In genomic region chr19:42144067-42144466, GRCm38 (mm10) we compare ENCODE assay signal across 16 mouse cellular contexts. TPM values are rescaled to one million over a fixed set of nuclear protein-coding genes. Genes with fewer than 3 reads are reported as not detected.
DNase-seq lines count a peak whose midpoint lies in the region; ATAC-seq and TF ChIP-seq lines count a peak whose summit lies in the region.
"Had no signal": no experiment of that assay in that cellular context is flagged by ENCODE, and none has a peak within 500 bp of the region (broad histone marks: within the 10 kb centered on the region; RNA-seq: fewer than 3 reads in every experiment).

No protein-coding gene starts in this region.

- no peak for DNase-seq in heart, adult 2 months
- DNase-seq in lung, adult 2 months = no peak
- peak; percentile 51 for DNase-seq in lung, postnatal 10 days
- DNase-seq in left cerebral cortex, adult 9 months (ENCODE audit: low spot score in 2 of 2) = no peak
- no peak for DNase-seq in left cerebral cortex, adult 18-20 months (ENCODE audit: low spot score in 2 of 2)

- H3K27me3 ChIP-seq in heart, embryonic 13.5 days (replicated peaks) = no peaks in the 10 kb centered on the region; the same call in 1 of the 2 replicates
- no peaks in the 10 kb centered on the region for H3K27me3 ChIP-seq in heart, adult 2 months (ENCODE audit: control insufficient read depth, insufficient read depth, low read length)
- H3K27me3 ChIP-seq in lung, embryonic 15.5 days = no peaks in the 10 kb centered on the region
- H3K27me3 ChIP-seq: embryonic facial prominence, embryonic 13.5 days; heart, embryonic 12.5 days; Patski had no signal

- H3K4me2 ChIP-seq in heart, embryonic 13.5 days = peak overlapping the region; percentile 27; the same call in 1 of the 2 replicates
- no peak overlapping the region for H3K4me2 ChIP-seq in lung, embryonic 15.5 days
- H3K4me2 ChIP-seq: embryonic facial prominence, embryonic 13.5 days; forebrain, embryonic 15.5 days; heart, embryonic 12.5 days; lung, embryonic 14.5 days; midbrain, embryonic 15.5 days had no signal

- no peak for ATAC-seq in heart, embryonic 13.5 days (ENCODE audit: extremely low read depth, insufficient number of reproducible peaks, low FRiP score, low TSS enrichment)
- no peak for ATAC-seq in lung, embryonic 15.5 days (ENCODE audit: borderline replicate concordance, extremely low read depth, low FRiP score, low TSS enrichment)
- ATAC-seq: activated CD4-positive, CD25-positive, alpha-beta regulatory T cell, adult 4 months; forebrain, embryonic 15.5 days; midbrain, embryonic 15.5 days; Patski had no signal

- no peak for TF ChIP-seq CTCF in heart, adult 2 months (IDR thresholded peaks at IDR 0.05)
- TF ChIP-seq CTCF in lung, adult 2 months (IDR thresholded peaks at IDR 0.05; ENCODE audit: insufficient read depth, low read length) = no peak

- H3K4me1 ChIP-seq in heart, embryonic 13.5 days = peaks cover 30% of the 10 kb centered on the region
- H3K4me1 ChIP-seq in heart, adult 2 months (ENCODE audit: control insufficient read depth, insufficient read depth, low read length) = peaks cover 10% of the 10 kb centered on the region
- peaks cover 39% of the 10 kb centered on the region for H3K4me1 ChIP-seq in lung, embryonic 15.5 days
- peaks cover 13% of the 10 kb centered on the region for H3K4me1 ChIP-seq in lung, adult 2 months (ENCODE audit: control insufficient read depth, insufficient read depth, low read length)

- 0 out of 2 replicates have a peak overlapping the region, but pooled peaks have one; percentile 17 for H3K27ac ChIP-seq in heart, embryonic 13.5 days (replicated peaks)
- H3K27ac ChIP-seq in heart, adult 2 months = no peak overlapping the region
- peak overlapping the region; percentile 75; the same call in 1 of the 2 replicates for H3K27ac ChIP-seq in lung, embryonic 15.5 days
- H3K27ac ChIP-seq: forebrain, embryonic 15.5 days; midbrain, embryonic 15.5 days had no signal

- no peak overlapping the region for H3K9ac ChIP-seq in heart, embryonic 13.5 days
- H3K9ac ChIP-seq in heart, adult 2 months (ENCODE audit: low read depth, low read length) = no peak overlapping the region
- no peak overlapping the region; the same call in 1 of the 2 replicates for H3K9ac ChIP-seq in lung, embryonic 15.5 days
- H3K9ac ChIP-seq: embryonic facial prominence, embryonic 13.5 days; forebrain, embryonic 15.5 days; heart, embryonic 12.5 days; lung, embryonic 14.5 days; midbrain, embryonic 15.5 days had no signal

- H3K79me2 ChIP-seq in heart, adult 2 months (replicated peaks; ENCODE audit: control insufficient read depth, insufficient read depth, low read length) = no peaks in the 10 kb centered on the region

- no peak for TF ChIP-seq POLR2A in heart, adult 2 months (IDR thresholded peaks at IDR 0.05; ENCODE audit: insufficient read depth, low read depth, low read length)
- TF ChIP-seq POLR2A in lung, adult 2 months (IDR thresholded peaks at IDR 0.05; ENCODE audit: borderline replicate concordance, extremely low read depth, low read depth, low read length) = no peak

- 33% methylated on average over 6 of the region's 6 CpGs for WGBS in heart, embryonic 13.5 days
- 27% methylated on average over 6 of the region's 6 CpGs for WGBS in heart, adult 2 months
- WGBS in lung, embryonic 15.5 days = 36% methylated on average over 6 of the region's 6 CpGs
- 10% methylated on average over 6 of the region's 6 CpGs for WGBS in lung, adult 2 months

- no peak for TF ChIP-seq EP300 in heart, adult 2 months (IDR thresholded peaks at IDR 0.05; ENCODE audit: insufficient read depth, low read depth, low read length)

- no peaks in the 10 kb centered on the region for H3K36me3 ChIP-seq in heart, embryonic 13.5 days
- no peaks in the 10 kb centered on the region for H3K36me3 ChIP-seq in heart, adult 2 months (ENCODE audit: control insufficient read depth, insufficient read depth, low read length)
- H3K36me3 ChIP-seq in lung, embryonic 15.5 days = no peaks in the 10 kb centered on the region
- H3K36me3 ChIP-seq: embryonic facial prominence, embryonic 13.5 days; forebrain, embryonic 15.5 days; heart, embryonic 12.5 days; midbrain, embryonic 15.5 days had no signal

- intact Hi-C loops in heart, adult 2 months (cut with DNase I) = loop anchor here (1.0 to 10.0 kb wide), 3 partner anchors 13 to 209 kb away; partner anchors contain the start of genes Exosc1 and Zdhhc16

- no peaks in the 10 kb centered on the region for H3K9me3 ChIP-seq in heart, embryonic 13.5 days
- H3K9me3 ChIP-seq in lung, embryonic 15.5 days = no peaks in the 10 kb centered on the region
- H3K9me3 ChIP-seq: embryonic facial prominence, embryonic 13.5 days; forebrain, embryonic 15.5 days; heart, embryonic 12.5 days; megakaryocyte, embryonic 14.5 days; midbrain, embryonic 15.5 days had no signal

- H3K4me3 ChIP-seq in heart, embryonic 13.5 days = no peak overlapping the region
- H3K4me3 ChIP-seq in heart, adult 2 months = no peak overlapping the region
- no peak overlapping the region for H3K4me3 ChIP-seq in lung, embryonic 15.5 days
- no peak overlapping the region for H3K4me3 ChIP-seq in lung, adult 2 months (replicated peaks; ENCODE audit: extremely low read depth, low read depth, low read length)
- H3K4me3 ChIP-seq: embryonic facial prominence, embryonic 13.5 days; forebrain, embryonic 15.5 days; heart, embryonic 12.5 days; megakaryocyte, embryonic 14.5 days; midbrain, embryonic 15.5 days had no signal

RNA-seq across cellular contexts. Expression of gene Marveld1, which starts 3.1 kb away (rescaled TPM):
- 7.4 and 7.7 TPM in 2 replicates for polyA plus RNA-seq in heart, embryonic 13.5 days (2015; fragmentation: Nextera tagmentation; extraction: Ambion mirVana)
- total RNA-seq in heart, adult 2 months (2021) = 10 to 100 TPM; 21.1 to 21.9 TPM
- polyA plus RNA-seq in heart, adult 2 months (2012; rRNA removed) = 55.0 and 61.4 TPM in 2 replicates
- polyA plus RNA-seq in lung, embryonic 15.5 days (2015; fragmentation: Nextera tagmentation; extraction: Ambion mirVana) = 17.1 and 21.0 TPM in 2 replicates
- 215 and 250 TPM in 2 replicates for polyA plus RNA-seq in lung, adult 2 months (2012; rRNA removed)
- total RNA-seq in left cerebral cortex, adult 18-20 months (2021) = 1 to 10 TPM; 8.3 to 8.6 TPM

RNA-seq across cellular contexts. Expression of gene Avpi1, which starts 15.2 kb away (rescaled TPM):
- 30.6 and 34.2 TPM in 2 replicates for polyA plus RNA-seq in heart, embryonic 13.5 days (2015; fragmentation: Nextera tagmentation; extraction: Ambion mirVana)
- 10 to 100 TPM; 10.0 to 14.4 TPM for total RNA-seq in heart, adult 2 months (2021)
- 9.9 and 13.1 TPM in 2 replicates for polyA plus RNA-seq in heart, adult 2 months (2012; rRNA removed)
- 64.3 and 64.4 TPM in 2 replicates for polyA plus RNA-seq in lung, embryonic 15.5 days (2015; fragmentation: Nextera tagmentation; extraction: Ambion mirVana)
- polyA plus RNA-seq in lung, adult 2 months (2012; rRNA removed) = 46.8 and 69.6 TPM in 2 replicates
- total RNA-seq in left cerebral cortex, adult 18-20 months (2021) = 10 to 100 TPM; 32.0 to 33.3 TPM

RNA-seq across cellular contexts. Expression of gene Zfyve27, which starts 19.7 kb away (rescaled TPM):
- polyA plus RNA-seq in heart, embryonic 13.5 days (2015; fragmentation: Nextera tagmentation; extraction: Ambion mirVana) = 20.2 and 22.2 TPM in 2 replicates
- 10 to 100 TPM; 20.2 to 20.3 TPM for total RNA-seq in heart, adult 2 months (2021)
- 27.6 and 33.6 TPM in 2 replicates for polyA plus RNA-seq in heart, adult 2 months (2012; rRNA removed)
- 23.3 and 28.2 TPM in 2 replicates for polyA plus RNA-seq in lung, embryonic 15.5 days (2015; fragmentation: Nextera tagmentation; extraction: Ambion mirVana)
- polyA plus RNA-seq in lung, adult 2 months (2012; rRNA removed) = 39.3 and 53.9 TPM in 2 replicates
- total RNA-seq in left cerebral cortex, adult 18-20 months (2021) = 10 to 100 TPM; 78.2 to 85.1 TPM

RNA-seq across cellular contexts. Expression of gene Pi4k2a, which starts 53.8 kb away (rescaled TPM):
- polyA plus RNA-seq in heart, embryonic 13.5 days (2015; fragmentation: Nextera tagmentation; extraction: Ambion mirVana) = 14.5 and 16.9 TPM in 2 replicates
- 10 to 100 TPM; 18.2 to 21.3 TPM for total RNA-seq in heart, adult 2 months (2021)
- polyA plus RNA-seq in heart, adult 2 months (2012; rRNA removed) = 15.1 and 21.4 TPM in 2 replicates
- polyA plus RNA-seq in lung, embryonic 15.5 days (2015; fragmentation: Nextera tagmentation; extraction: Ambion mirVana) = 21.7 and 26.1 TPM in 2 replicates
- polyA plus RNA-seq in lung, adult 2 months (2012; rRNA removed) = 29.1 and 34.8 TPM in 2 replicates
- 10 to 100 TPM; 68.9 to 69.7 TPM for total RNA-seq in left cerebral cortex, adult 18-20 months (2021)

RNA-seq across cellular contexts. Expression of gene Morn4, which starts 57.9 kb away (rescaled TPM):
- 15.2 and 15.3 TPM in 2 replicates for polyA plus RNA-seq in heart, embryonic 13.5 days (2015; fragmentation: Nextera tagmentation; extraction: Ambion mirVana)
- 1 to 10 TPM; 2.3 to 2.5 TPM for total RNA-seq in heart, adult 2 months (2021)
- polyA plus RNA-seq in heart, adult 2 months (2012; rRNA removed) = 5.0 and 5.5 TPM in 2 replicates
- polyA plus RNA-seq in lung, embryonic 15.5 days (2015; fragmentation: Nextera tagmentation; extraction: Ambion mirVana) = 21.1 and 22.9 TPM in 2 replicates
- polyA plus RNA-seq in lung, adult 2 months (2012; rRNA removed) = 7.1 and 9.0 TPM in 2 replicates
- 10 to 100 TPM; 66.2 to 67.8 TPM for total RNA-seq in left cerebral cortex, adult 18-20 months (2021)
- total RNA-seq: neutrophil, adult 5-6 weeks had no signal
- polyA plus RNA-seq: activated CD4-positive, CD25-positive, alpha-beta regulatory T cell, adult 4 months had no signal
